Mouse (Mus musculus): ENCODE results near the gene Ankrd23. TPM values are rescaled to one million over a fixed set of nuclear protein-coding genes. Genes with fewer than 3 reads are reported as not detected.

Ankrd23 gene
- total and polyA plus RNA-seq, 3 experiments, result 2.8 to 6.1 (median 3.7) TPM

- TF ChIP-seq MXI1 (IDR thresholded peaks at IDR 0.05; ENCODE audit: low read depth, low read length) (no peak), JUN (IDR thresholded peaks at IDR 0.05; ENCODE audit: insufficient read depth, low read depth, low read length) (no peak), RAD21 (IDR thresholded peaks at IDR 0.05; ENCODE audit: low read depth, low read length) (no peak), ZKSCAN1 (IDR thresholded peaks at IDR 0.05; ENCODE audit: borderline replicate concordance, low read depth, low read length) (no peak), ELF1 (IDR thresholded peaks at IDR 0.05; ENCODE audit: low read depth, low read length) (no peak), MAFK (IDR thresholded peaks at IDR 0.05; ENCODE audit: insufficient replicate concordance, low read length) (no peak), BHLHE40 (IDR thresholded peaks at IDR 0.05; ENCODE audit: low read depth, low read length) (no peak), POLR2AphosphoS2 (IDR thresholded peaks at IDR 0.05; ENCODE audit: low read depth, low read length) (no peak), SIN3A (IDR thresholded peaks at IDR 0.05; ENCODE audit: low read length) (no peak), NELFE (IDR thresholded peaks at IDR 0.05; ENCODE audit: low read depth, low read length) (no peak), MEF2A (IDR thresholded peaks at IDR 0.05; ENCODE audit: borderline replicate concordance, low read depth, low read length) (no peak), MAZ (IDR thresholded peaks at IDR 0.05; ENCODE audit: low read depth, low read length) (no peak), KAT2A (IDR thresholded peaks at IDR 0.05; ENCODE audit: insufficient replicate concordance, low read length) (no peak)
- no peaks in the 10 kb centered on the region for H3K4me1 ChIP-seq (ENCODE audit: control insufficient read depth in 1 of 2, insufficient read depth in 2 of 2)
- dilution Hi-C loops (cut with MboI; ENCODE audit: extremely low pct_ligation_motif_present, extremely low pct_unique_long_range_greater_than_20kb, low sequenced_read_pairs), result no loop called here
- H3K27me3 ChIP-seq (replicated peaks), result no peaks in the 10 kb centered on the region
- no peaks in the 10 kb centered on the region for H3K79me2 ChIP-seq (replicated peaks; ENCODE audit: control insufficient read depth, extremely low read depth, insufficient read depth, poor library complexity, severe bottlenecking)
- in situ Hi-C loops (cut with MboI; ENCODE audit: low pct_ligation_motif_present, low pct_unique_long_range_greater_than_20kb, low sequenced_read_pairs), result no loop called here
- H3K36me3 ChIP-seq (replicated peaks in 1 of 2; ENCODE audit: control insufficient read depth in 1 of 2, insufficient read depth in 1 of 2, low read length in 1 of 2), result peaks cover 50 to 89% of the 10 kb centered on the region in 2 experiments
- H3K9me3 ChIP-seq (replicated peaks; ENCODE audit: low read length), result no peaks in the 10 kb centered on the region
- H3K4me2 ChIP-seq (ENCODE audit: insufficient read depth, low read depth, poor library complexity, severe bottlenecking), result no peak within 1 kb of the TSS
- no peak for DNase-seq (ENCODE audit: extremely low read depth)
- no peak within 1 kb of the TSS for H3K9ac ChIP-seq (ENCODE audit: insufficient read depth, low read depth)
- H3K27ac ChIP-seq (ENCODE audit: insufficient read depth, low read depth), result no peak within 1 kb of the TSS
- H3K4me3 ChIP-seq (replicated peaks in 1 of 3; ENCODE audit: low read depth in 2 of 3, low read length in 2 of 3, poor library complexity in 1 of 3), result no peak within 1 kb of the TSS
Measured at GRCm38 (mm10) chr1:36539186-36539585, 2.5 kb upstream of the Ankrd23 start, which contains the start of gene Gm42417. Gene Gm42417, minus strand, starts transcription at chr1:36539429.

- Histone ChIP-seq H3K4me2 (ENCODE audit: insufficient read depth, low read depth, poor library complexity, severe bottlenecking) (no peak overlapping the region), H3K4me1 (ENCODE audit: control insufficient read depth in 1 of 2, insufficient read depth in 2 of 2) (no peaks in the 10 kb centered on the region), H3K4me3 (replicated peaks in 1 of 3; ENCODE audit: low read depth in 2 of 3, low read length in 2 of 3, poor library complexity in 1 of 3) (no peak overlapping the region), H3K79me2 (replicated peaks; ENCODE audit: control insufficient read depth, extremely low read depth, insufficient read depth, poor library complexity, severe bottlenecking) (no peaks in the 10 kb centered on the region), H3K9ac (ENCODE audit: insufficient read depth, low read depth) (no peak overlapping the region), H3K36me3 (replicated peaks in 1 of 2; ENCODE audit: control insufficient read depth in 1 of 2, insufficient read depth in 1 of 2, low read length in 1 of 2) (peaks cover 51 to 89% of the 10 kb centered on the region in 2 experiments), H3K27ac (ENCODE audit: insufficient read depth, low read depth) (no peak overlapping the region), H3K9me3 (replicated peaks; ENCODE audit: low read length) (no peaks in the 10 kb centered on the region), H3K27me3 (replicated peaks) (no peaks in the 10 kb centered on the region)
- dilution Hi-C loops (cut with MboI; ENCODE audit: extremely low pct_ligation_motif_present, extremely low pct_unique_long_range_greater_than_20kb, low sequenced_read_pairs), result no loop called here
- no peak for TF ChIP-seq MAZ (IDR thresholded peaks at IDR 0.05; ENCODE audit: low read depth, low read length)
- no peak for TF ChIP-seq CHD2 (IDR thresholded peaks at IDR 0.05; ENCODE audit: low read length)
- TF ChIP-seq MAX (IDR thresholded peaks at IDR 0.05; ENCODE audit: low read length), result no peak
- no peak for TF ChIP-seq MAFK (IDR thresholded peaks at IDR 0.05; ENCODE audit: insufficient replicate concordance, low read length)
- no peak for TF ChIP-seq CHD1 (IDR thresholded peaks at IDR 0.05; ENCODE audit: low read depth, low read length)
- no peak for TF ChIP-seq E2F4 (IDR thresholded peaks at IDR 0.05; ENCODE audit: insufficient replicate concordance, low read depth, low read length)
- TF ChIP-seq ETS1 (conservative IDR thresholded peaks at IDR 0.05; ENCODE audit: low read depth, low read length), result no peak
- TF ChIP-seq TCF12 (IDR thresholded peaks at IDR 0.05; ENCODE audit: low read depth, low read length), result no peak
- no peak for TF ChIP-seq RAD21 (IDR thresholded peaks at IDR 0.05; ENCODE audit: low read depth, low read length)
- no peak for TF ChIP-seq HCFC1 (IDR thresholded peaks at IDR 0.05; ENCODE audit: low read depth, low read length)
- DNase-seq (ENCODE audit: extremely low read depth), result no peak
- in situ Hi-C loops (cut with MboI; ENCODE audit: low pct_ligation_motif_present, low pct_unique_long_range_greater_than_20kb, low sequenced_read_pairs), result no loop called here
Measured at GRCm38 (mm10) chr1:36538727-36539126, 2.0 kb upstream of the Ankrd23 start.

All from CH12.LX (cell line).